Mouse (Mus musculus) urinary bladder, postnatal 14 days (tissue): ENCODE results near the gene H6pd.
A peak's percentile ranks its signal among the peaks of the same experiment; 100 is the strongest.
"Not testable (repeated sequence)": the region's sequence is repeated elsewhere in the genome, so short reads cannot be mapped to it uniquely, and the experiment has no call there.

Experiments
- DNase-seq: peaks from one replicate; pipeline ENCODE4 v3.0.0; 2021; ENCODE audit warnings: low spot score

H6pd gene

DNA sequence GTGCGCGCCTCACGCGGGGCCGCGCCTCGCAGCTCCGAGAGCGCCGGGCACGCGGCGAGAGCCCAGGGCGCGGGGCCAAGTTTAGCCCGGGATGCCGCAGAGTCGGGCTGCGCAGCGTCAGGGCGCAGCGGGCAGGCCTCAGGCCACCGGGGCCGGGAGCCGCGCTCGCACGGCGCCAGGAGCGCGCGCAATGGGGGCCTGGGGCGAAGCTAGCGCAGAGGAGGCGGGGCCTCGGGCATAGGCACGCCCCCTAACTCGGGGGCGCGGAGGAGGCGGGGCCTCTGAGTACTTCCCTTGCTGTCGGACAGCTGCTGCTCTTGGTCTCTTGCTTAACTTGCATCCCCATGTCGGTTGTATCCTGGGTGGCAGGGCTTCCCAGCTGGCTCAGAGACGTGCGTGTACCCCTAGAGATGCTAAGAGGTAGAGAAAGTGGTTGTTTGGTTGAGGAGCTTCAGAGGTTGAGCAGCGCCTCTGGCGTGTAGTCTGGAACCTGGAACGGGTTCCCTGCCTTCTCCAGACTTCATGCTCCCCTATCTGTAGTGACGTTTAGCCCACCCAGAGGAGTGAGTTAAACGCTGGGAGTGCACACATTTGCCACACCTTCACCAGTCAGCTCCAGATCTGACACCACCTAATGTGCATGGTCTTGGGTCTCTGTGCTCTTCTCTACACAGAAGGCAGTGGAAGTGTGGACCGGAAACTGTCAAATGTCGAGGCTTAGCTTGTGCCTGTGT is at the start of gene H6pd:
Gene H6pd (minus strand): TSS at position 171 of the 734 bp plus-strand sequence.
- DNase-seq = peak; percentile 93

DNA sequence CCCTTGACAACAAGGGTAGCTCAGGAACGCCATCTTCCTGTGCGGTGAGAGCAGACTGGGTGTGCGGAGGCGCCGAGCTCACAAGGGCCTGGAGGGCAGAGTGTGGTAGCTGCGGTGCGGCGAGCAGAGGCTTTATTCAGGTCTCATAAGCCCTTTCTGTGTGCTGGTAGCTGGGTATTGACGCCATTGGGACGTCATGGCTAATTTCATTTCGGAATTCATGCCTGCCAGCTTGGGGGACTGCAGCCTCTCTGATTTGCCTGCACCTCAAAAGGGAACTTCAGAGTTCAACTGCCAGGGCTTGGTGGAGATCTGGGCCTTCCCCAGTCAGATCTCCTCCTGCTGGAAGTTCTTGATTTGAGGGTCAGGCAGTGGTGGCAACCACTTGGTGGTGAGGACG is 48.9 kb upstream of the H6pd start:
- no peak for DNase-seq

DNA sequence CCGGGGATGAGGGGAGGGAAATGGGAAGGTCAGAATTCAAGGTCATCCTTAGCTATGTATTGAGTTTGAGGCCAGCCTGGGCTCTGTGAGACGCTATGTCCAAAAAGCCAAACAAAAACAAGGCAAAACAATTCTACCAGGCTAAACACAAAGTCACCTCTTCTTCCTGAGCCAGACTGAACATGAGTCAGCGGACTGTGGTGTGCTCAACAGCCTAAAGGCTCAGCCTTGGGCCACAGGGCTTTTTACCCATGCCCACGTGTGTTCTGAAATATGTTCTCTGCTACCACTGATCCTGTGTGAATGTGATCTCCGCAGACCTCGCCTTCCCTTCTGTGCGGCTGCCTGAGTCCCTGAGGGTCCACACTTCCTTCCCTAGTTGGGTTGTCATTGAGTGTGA is 47.3 kb upstream of the H6pd start:
- DNase-seq = no peak

DNA sequence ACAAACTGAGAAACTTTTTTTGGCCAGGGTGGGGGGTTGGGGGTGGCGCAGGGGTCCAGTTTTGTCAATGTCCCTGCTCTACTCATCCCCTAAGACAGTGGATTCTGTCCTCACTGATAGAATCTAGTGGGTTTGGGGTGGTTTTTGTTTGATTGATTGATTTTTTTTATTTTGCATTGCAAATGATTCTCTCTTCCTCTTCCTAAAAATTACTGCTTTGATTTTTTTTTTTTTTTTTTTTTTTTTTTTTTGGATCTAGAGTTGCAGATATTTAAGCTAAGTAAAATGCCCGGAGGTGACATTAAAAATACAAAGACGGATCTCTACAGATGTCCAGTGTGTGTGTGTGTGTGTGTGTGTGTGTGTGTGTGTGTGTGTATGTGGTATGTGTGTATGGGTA is 43.6 kb upstream of the H6pd start:
- DNase-seq = no peak

DNA sequence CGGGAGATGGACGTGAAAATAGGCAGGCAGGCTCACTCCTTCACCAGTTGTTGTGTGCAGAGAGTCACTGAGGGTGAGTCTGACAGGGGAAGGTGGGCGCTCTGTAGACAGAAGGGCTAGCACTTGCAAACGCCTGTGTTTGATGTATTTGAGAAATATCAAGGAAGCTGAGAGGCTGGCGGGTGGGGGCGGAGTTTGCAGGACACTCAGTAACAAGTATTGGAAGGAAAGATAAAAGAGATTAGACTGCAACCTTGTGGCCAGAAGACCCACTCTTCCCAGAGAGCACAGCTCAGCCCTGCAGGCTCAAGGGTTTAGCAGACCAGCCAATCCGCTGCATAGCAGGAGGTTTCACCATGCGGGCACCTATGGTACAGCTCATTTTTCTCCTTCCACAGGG is 42.7 kb upstream of the H6pd start:
- no peak for DNase-seq

DNA sequence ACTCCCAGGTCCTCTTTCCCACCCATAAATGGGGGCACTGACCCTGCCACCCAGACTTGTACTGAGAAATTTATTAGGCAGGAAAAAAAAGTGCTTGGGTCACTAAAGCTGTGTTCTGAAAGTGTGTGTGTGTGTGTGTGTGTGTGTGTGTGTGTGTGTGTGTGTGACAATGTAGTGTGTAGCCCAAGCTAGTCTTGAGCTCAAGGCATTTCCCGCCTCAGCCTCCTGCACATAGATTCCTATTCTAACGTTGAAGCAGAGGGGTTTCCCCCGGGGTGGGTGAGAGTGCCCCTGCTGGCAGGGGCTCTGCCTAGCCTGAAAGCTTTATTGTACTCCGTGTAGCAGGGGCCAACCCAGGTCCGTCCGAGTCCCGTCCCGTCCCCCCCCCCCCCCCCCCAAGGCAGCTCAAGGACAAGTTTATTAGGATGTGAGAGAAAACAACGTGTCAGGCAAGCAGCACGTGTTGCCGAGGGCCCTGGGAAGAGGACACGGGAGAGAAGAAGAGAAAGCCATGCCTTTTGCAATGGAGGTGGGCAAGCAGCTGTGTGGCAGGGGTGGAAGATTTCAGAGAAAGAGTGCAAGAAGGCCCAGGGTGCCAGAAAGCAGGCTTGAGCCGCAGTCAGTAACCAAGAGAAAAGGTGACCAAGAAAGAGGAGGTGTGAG is 40.9 kb upstream of the H6pd start:
- no peak for DNase-seq

DNA sequence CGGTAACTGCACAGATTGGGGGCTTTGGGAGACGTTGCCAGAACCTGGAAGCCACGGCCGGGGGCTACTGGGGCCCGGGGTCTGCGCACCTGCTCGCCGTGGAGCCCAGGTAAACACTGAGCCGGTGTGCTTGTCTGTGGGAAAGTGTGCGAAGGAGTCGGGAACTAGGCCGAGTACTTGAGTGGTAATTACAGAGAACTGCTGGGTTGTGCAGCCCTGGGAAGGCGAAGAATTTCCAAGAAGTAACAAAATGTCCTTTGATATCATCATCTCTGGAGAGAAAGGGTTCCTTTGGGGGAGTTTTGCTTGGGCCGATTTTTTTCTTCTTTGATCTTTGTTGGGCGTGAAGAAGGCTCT is 40.3 kb upstream of the H6pd start:
- no peak for DNase-seq

DNA sequence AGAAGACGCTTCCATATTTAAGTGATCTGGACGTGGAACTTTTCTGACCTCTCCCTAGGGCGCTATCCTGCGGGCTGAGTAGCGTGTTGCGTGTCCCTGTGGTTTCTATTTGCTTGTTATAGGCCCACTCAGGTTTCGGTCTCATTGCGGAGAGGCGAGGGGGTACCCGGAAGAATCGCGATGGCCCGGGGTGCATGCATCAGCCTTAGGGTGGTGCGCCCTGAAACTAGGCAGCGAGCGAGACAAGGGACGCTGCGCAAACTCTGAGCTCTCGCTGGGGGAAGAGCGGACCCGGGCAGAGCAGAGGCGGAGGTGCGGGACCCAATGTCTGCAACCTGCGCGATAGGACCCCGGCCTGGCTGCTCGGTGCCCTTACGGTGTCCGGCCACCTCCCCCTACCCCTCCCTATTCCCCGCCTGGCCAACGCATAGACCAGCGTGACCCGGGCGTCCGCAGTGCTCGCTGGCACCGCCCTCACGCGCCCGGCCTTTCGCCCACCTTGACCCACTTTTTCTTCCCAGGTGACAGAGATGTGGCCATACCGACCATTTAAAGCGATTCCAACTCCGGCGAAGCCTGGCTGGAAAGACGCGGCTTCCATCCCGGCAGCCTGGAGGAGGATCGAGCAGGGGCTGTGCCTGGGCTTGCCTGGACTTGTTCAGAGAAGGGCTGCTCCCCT is 39.8 kb upstream of the H6pd start:
- DNase-seq = peak; percentile 32

DNA sequence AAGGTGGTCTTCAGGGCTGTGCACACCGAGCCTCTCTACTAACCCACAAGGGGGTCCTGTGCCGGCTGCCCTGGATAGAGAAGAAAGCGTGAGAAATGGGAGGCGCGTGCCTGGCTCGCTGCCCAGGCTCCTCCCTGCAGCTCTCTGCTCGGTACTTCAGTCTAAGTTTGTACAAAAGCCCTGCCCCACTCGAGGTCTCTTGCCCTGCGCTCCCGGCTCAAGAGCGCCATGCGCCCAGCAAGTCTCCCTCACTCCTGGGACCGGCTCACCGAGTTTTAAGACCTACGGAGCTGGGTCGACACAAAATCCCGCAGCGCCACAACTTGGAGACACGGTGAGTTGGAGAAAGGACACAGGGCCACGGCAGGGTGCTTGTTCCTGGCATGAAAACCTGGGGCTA is 39.2 kb upstream of the H6pd start:
- peak; percentile 55 for DNase-seq

DNA sequence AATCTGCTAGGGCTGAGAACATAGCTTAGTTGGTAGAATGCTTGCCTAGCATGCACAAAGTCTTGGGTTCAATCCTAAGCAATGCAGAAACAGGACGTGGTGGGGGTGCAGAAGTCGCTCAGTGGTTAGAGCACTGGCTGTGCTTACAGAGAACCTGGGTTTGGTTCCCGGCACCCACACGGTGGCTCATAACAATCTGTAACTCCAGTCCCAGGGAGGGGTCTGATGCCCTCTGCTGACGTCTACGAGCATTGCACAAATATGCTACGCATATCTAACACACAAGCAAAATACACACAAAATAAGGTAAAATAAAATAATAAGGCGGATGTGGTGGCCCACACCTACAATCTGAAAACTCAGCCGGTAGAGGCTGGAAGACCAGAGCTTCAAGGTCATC is 34.8 kb upstream of the H6pd start:
- DNase-seq = no peak

DNA sequence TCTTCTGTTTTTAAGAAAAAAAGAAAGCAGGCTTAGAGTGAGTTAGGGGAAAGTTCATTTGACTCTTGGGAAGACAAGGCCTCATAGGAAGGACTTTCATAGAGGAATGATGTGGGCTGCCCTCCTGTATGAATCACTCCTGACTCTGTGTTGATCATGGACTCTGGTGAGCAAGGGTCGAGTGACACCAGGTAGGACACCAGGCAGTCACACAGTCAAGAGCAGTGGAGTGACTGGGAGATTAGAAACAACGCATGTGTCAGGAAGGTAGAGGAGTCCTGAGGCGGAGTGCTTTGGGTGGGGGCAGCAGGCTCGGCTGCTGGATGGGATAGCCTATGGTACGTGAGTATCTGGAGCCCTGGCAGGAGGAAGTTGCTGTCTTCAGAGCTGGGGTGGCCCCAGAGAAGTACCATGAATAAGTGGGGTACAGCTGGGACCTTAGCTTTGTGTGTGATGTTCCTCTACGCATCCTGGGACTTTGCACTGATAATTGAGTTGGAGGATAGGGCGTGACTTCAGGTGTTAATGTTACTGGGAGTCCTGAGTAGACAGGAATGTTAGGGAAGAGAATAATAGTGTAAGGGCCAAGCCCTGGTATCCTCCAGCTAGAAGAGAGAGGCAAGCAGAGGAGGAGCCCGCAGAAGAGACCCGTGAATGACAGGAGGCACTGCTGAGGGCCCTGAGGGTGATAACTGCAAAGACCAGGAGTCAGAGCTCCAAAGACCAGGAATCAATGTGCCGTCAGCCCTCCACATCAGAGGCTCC is 32.7 kb upstream of the H6pd start:
- no peak for DNase-seq

DNA sequence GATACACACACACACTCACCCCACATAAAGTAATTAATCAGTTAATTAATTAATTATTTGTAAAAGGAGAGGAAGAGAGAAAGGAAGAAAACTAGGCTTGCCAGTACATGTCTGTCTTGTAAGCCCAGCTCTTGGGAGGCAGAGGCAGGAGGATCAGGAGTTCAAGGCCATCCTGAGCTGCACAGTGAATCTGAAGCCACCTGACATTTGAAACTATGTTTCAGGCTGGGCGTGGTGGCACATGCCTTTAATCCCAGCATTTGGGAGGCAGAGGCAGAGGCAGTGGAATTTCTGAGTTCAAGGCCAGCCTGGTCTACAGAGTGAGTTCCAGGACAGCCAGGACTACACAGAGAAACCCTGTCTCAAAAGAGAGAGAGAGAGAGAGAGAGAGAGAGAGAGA is 32.0 kb upstream of the H6pd start:
- DNase-seq = not testable (repeated sequence)

DNA sequence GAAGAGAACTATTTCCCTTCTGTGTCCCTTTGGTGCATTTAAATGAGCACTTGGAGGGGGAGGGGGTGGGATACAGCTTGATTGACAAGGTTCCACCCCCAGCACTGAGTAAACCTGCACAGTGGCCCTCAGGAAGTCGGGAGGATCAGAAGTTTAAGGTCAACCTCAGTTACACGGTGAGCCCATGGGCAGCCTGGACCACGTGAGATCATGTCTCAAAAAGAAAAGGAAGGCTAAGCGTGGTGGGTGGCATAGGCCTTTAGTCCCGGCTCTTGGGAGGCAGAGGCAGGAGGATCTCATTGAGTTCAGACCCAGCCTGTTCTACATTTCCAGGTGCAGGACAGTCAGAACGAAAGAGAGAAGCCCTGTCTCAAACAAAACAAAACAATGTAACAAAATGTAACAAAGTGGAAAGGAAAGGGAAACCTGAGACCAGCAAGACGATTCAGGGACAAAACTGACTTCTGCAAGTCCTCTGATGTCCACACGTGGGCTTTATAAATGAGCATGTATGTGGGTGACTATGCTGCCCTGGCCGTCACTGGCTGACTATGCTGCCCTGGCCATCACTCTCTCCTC is 31.3 kb upstream of the H6pd start:
- no peak for DNase-seq

DNA sequence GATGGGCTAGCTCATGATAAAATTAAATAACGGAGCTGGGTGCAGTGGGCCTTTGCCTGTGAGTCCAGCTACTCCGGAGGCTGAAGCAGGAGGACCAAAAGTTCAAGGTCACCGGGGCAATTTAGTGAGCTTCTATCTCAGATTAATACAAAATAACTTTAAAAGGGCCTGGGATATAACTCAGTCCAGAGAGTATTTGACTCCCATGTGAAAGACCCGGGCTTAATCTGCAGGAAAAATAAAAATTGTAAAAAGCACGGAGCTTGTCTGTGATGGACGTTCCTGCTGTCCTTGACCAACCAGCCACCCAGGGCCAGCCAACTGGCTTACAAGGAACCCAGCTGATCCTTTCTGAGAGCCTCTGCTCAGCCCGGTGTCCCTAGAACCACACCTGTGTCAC is 29.7 kb upstream of the H6pd start:
- no peak for DNase-seq

DNA sequence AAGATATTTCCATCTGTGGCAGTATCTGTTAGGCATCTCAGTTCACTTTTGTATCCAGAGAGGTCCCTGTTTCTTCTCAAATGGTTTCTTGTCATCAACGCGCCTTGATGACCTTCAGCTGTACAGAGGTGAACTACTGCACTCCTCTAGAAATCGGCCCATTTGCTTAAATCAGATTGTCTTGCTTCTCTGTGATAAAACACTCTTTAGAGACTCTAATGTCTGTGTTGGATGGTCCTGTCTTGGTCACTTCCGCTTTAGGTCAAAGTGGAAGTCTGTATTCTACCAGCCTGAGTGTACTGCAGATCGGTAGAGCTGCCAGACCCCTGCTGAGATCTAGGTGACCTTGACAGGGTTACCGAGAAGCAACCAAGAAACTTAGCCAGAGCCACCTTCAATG is 27.3 kb upstream of the H6pd start:
- DNase-seq = no peak

DNA sequence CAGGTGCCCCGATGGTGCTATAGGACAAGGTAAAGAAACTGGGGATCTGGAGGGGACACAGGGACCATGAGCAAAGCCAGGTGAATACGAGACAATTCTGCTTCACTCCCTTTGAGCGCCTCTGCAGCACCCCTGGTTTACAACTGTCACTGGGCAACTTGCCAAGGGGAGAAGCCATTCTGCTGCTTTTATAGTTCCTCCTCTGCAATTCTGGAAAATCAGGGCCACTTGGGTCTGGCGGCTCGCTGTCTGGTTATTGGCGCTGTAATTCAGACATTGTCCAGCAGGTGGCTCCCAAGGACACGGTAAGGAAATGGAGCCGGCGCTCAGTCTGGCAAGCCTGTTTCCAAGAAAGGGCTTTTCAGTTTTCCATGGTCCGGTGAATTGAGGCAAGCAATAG is 26.5 kb upstream of the H6pd start:
- peak; percentile 93 for DNase-seq

DNA sequence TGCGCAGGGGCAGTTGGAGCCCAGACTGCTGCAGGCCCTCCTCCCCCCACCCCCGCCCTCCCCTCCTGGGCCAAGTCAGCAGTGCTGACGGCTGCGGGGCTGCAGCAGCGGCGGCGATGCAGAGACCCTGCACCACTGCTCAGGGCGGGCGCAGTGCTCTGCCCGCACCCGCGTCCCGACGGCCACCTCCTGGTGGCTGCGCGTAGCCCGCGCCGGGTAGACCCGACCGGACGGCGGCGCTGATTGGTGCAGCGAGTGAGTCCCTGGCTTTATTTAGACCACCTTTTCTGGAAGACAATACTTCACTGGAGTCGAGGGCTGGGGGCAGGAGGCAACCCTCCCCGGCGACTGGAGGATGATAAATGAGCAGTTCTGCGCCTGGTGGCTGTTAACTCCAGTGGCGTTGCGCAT is 24.4 kb upstream of the H6pd start:
- no peak for DNase-seq

DNA sequence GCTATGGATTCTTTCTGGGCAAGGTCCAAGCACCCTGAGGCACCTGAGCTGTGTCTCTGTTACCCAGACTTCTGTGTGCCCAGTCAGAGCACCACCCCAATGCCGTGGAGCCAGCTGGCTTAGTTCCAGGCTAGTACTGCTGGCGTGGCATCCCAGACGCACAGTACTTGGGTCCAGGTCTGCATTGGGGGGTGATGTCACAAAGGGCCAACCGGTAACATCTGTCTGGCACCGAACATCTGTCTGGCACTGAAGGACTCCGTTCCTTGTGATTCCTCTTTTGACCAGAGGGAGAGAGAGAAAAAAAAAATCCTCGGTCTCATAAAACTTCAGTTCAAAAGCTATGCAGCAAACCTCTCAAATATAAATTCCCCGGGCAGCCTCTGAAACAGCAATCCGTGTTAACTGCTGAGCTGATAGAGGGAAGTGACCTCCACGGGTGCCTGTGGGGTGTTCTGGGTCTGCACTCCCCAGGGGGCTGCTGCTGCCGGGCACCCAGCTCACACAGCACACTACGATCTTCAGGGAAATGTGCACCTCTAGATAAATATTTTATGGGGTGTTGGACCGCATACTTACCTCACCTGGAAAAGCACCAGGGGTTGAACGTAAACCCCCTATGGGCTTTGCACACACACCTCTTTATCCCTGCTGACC is 22.5 kb upstream of the H6pd start:
- peak; percentile 47 for DNase-seq

DNA sequence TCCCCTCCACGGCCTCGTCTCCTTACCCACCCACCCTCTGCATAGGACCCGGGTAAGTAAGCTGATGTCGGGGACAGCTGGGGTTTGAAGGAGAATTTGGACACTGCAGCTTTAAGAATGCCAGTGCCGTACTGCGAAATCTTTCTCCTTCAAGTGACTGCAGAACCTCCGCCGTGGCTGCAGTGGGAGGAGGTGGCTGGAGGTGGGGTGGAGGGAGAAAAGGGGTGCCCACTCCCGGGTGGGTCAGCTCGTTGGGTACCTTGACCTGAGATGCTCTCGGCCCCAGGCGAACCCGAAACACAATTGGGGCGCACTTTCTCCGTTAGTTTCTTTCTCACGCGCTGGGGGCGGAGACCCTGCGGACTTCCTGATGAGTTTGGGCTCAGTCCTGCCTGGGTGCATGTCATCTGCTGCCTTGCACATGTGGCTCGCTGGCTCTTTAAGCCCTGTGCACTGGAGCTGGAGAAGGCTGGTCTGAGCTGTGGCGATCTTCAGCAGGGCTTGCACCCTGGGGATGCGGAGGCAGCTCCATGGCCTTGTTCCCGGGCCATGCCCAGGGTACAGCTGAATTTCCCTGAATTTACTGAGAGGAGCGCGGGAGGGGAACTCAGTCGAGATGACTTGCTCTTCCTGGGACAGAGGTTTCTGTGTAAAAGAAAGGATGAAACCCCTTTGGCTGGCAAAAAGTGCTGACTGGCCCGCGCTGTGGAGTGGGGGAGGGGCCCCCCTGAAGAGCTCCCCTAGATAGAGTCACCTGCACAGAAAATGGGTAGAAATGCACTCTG is 21.8 kb upstream of the H6pd start:
- DNase-seq = peak; percentile 18

DNA sequence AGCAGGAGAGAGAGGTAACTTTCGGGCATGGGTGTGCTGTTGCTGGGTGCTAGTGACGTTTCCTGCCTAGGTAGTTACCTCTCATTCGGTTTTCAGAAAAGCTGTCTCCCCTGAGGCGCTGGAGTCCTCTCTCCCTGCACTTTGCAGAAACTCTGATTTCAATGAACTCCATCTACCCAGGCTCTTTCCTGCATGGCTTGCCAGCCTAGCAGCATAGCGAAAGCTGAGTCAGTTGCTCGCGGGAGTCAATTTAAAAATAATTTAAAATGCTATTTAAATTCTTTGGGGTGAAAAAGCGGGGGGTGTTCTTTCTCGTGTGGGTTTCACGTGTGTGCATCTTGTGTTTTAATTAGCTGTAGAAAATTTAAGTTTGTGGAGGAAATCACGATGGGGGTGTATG is 21.1 kb upstream of the H6pd start:
- no peak for DNase-seq

DNA sequence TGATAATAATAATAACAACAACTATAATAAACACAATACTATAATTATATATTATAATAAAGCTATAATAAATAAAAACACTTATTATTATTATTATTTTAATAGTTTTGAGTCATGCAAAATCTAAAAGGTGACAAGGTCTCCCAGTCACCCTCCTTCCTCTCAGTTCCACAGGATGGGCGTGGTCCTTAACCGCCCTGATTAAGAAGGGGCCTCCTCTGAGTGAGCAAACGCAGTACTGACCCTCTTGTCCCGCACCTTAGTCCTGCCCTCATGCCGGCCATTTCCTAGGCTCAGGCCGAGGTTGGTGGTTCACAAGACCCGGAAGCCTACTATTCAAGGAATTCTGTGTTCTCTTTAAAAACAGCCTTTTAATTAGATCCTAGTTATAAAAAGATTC is 14.7 kb upstream of the H6pd start:
- DNase-seq = no peak
